Mouse (Mus musculus) left cerebral cortex, adult 18-20 months (tissue): ENCODE data around the gene Ly6g6d. TPM values are rescaled to one million over a fixed set of nuclear protein-coding genes. Genes with fewer than 3 reads are reported as not detected.

ENCODE experiments used
- DNase-seq, 2 experiments: peaks; one replicate each; pipeline ENCODE4 v3.0.0; 2021 to 2022; ENCODE audit warnings: low spot score in 2 of 2, mixed read lengths in 1 of 2
- total RNA-seq, 2 experiments: library from RNA; stranded (reverse); gene quantifications; 2 replicates each; pipeline ENCODE4 v1.2.3; 2021

Ly6g6d gene
- total RNA-seq, 2 experiments from 2014 or later: 0.70 to 1.0 TPM

DNA sequence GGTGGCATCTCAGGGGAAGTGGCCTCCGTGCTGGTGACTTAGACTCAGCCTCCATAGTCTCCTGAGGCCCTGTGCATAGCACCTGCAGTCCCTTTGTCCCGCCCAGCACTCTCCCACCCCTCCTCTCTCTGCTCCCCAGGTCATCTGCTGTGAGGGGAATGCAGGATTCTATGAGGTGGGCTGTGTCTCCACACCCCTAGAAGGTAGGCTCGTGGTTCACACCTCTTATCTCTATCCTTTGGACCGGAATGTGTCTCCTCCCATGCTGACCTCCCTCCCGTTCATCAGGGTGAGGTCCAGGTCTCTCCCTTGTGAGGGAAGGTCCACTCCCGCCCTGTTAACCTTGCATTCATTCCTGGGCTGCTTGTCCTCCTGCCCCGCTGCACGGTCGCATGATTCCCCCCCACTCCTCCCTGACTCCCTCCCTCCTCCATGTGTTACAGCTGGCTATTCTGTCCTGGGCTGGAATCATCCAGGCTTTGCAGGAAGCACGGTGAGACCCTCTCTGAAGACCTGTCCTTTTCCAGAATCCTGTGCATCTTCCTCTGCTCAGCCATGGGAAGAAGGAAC, 22.4 kb upstream of the Ly6g6d start:
- DNase-seq: no peak

DNA sequence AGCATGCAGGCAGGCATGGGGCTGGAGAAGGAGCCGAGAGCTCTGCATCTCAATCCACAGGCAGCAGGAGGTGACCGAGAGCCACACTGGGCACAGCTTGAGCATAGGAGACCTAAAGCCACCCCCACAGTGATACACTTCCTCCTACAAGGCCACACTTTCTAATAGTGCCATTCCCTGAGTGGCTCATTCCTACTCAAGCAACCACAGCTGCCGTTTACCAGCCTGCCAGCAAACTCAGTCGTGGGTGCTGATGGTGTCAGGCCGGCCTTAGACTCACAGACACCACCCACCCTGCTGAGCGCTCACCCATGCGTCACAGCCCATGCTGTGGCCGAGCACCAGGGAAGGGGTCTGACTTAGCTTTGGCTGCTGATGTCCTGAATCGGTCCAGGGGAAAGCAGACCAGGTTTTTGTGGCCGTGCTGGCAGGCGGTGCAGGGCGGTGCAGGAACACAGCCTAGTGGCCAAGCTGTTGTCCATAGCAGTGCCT, 19.3 kb upstream of the Ly6g6d start:
- DNase-seq: peak; percentile 57 to 71

DNA sequence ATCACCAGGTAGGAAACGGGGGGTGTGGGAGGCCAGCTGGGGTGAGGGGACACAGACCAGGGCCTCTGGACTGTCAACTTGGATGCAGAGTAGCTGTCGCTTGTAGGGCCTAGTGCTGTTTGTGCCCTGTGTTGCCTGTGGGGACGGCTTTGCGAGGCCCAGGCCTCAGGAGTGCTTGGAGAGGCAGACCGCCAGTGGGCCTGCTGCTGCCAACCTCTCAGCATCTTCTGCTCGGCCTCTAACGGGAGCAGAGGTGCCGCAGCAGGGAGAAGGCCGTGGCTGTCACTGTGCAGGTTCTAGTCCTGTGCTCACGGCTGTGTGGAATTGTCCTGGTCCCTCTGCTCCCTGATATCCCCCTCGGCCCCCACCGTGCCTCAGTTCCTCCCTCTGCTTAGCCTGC, 18.7 kb upstream of the Ly6g6d start:
- DNase-seq: no peak

DNA sequence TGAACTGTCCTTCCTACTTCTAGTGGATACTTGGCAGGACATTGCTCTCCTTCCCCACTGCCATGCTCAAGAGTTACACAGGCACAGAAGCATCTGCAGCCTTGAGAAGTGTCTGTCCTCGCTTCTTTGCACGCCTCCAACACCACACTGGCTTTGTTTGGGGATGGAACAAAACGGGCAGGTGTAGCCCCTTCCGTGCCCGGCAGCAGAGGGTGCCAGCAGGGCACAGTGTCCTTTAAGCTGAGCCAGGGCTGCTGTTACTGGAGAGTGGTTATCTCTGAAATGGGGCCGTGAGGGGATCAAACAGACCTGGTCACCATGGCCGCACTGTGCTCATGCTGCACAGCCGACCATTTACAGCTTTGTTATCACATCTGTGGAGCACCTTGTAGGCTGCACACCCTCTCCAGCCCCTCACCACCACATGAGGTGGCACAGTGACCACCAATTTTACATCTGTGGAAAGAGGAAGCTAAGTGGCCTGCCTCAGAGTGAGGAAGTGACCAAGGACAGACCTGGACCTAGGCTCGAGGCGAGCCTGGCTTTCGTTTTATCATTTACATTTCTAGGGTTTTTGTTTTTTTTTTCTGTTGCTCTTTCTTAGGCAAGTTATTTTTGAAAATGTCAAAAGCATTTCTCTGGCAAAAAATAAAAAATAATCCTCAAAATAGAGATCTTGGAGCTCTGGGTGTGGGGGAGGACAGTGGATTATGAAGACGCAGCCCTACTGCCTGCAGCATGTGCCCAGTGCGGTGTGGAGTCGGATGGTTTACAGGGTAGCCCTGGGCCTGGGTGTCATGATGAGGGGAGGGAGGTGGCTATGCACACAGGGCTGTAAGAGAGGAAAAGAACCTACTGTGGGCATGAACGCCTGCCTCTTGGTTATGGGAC, 16.9 kb upstream of the Ly6g6d start:
- DNase-seq: no peak

DNA sequence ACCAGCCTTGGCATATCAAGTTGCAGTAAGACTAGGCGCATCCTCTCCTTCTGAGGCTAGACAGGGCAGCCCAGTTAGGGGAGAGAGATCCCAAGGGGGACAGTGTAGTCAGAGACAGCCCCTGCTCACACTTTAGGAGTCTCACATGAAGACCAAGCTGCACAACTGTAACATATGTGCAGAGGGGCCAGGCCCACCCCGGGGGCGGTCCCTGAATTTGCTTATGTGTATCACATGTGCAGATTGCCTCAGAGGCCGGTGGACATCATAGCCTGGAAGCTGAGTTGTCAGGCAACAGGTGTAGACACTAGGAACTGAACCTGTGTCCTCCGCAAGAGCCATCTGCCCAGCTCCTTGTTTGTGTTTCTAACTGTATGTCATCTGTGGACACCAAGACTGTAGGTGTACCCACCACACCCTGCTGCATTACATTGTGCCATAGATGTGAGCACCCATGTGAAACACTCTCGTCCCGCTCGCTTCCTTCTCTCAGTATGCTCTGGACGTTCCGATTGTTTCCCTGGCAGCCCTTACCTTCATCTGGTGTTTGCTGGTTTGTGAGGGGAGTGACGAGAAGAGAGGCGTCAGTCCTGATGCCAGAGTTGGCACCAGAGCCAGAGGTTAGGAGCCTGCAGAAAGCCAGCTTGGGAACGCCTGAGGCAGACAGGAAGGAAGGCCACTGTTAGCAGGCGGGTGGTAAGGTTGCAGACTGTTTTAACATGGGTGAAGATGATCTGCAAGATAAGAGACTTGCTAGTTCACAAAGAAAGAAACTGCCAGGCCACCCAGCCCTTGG, 14.7 kb upstream of the Ly6g6d start:
- no peak for DNase-seq

DNA sequence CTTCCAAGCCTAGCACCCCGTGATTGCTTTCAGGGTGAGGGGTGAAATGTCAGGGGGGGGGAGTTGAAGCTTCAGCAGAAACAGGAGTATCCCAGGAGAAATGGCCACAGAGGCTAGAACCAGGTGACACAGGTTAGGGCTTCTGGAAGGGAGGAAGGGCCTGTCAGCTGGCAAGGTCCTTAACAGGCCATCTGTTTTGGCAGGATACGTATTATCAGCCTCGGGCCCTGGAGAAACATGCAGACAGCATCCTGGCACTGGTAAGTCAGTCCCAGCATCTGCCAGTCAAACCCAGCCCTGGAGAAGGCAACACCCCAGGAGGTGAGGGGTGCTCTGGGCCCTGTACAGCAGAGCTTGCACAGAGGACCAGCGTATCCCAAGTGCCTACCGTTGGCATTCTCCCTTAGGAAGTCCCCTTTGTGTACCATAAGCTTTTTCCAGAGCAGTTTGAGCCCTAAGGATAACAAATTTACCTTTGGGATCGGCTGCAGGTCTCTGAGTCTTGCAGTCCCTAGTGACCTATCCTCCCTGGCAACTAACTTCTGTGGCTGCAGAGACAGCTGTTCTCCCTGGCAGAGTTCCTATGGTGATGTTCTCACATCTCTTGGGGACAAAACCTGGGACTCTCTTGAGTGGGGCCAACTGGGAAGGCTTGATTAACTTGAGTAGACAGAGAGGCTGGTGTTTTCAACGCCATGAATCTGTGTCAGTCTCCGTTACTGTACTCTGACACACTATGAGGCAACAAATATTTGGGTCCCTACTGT, 12.5 kb upstream of the Ly6g6d start:
- DNase-seq: no peak

DNA sequence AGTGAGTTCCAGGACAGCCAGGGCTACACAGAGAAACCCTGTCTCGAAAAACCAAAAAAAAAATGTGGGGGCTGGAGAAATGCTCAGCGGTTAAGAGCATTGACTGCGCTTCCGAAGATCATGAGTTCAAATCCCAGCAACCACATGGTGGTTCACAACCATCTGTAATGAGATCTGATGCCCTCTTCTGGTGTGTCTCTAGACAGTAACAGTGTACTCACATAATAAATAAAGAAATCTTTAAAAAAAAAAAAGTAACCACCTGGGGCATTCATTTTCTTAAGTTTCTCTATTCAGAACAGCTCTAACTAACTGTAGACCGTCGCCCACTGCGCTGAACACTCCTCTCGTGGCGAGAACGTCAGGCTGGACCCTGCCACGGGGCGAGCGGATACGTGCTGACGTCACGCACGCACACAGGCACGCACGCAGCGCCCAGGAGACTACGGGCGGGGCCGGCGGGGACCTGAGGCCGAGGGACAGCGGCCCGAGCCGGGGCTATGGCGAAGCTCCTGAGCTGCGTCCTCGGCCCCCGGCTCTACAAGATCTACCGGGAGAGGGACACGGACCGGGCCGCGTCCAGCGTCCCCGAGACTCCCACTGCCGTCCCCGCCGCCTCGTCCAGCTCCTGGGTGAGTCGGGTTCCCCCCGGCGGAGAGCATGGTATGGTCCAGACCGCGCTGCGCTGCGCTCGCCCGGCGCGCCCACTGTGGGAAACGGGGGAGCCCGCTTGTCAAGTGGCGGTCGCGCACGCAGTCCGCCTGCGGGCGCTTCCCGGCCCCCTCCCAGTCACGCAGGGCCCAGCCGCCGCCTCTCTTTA, 11.2 kb upstream of the Ly6g6d start, which contains the start of gene Abhd16a:
Gene Abhd16a, plus strand, starts transcription at position 439 of the 820 bp plus-strand sequence.
- DNase-seq: peak; percentile 92 to 96

DNA sequence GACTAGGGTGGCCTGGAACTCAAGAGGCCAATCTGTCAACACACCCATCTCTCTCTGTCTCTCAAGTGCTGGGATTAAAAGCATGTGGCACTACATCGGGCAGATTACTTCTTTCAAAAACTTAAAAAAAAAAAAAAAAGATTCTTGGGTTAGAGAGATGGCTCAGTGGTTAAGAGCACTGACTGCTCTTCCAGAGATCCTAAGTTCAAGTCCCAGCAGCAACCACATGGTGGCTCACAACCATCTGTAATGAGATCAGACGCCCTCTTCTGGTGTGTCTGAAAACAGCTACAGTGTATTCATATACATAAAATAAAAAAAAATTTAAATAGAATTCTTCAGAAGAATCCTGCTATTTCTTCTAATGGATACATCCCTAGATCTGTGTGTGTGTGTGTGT, 10.3 kb upstream of the Ly6g6d start:
- DNase-seq: no peak

DNA sequence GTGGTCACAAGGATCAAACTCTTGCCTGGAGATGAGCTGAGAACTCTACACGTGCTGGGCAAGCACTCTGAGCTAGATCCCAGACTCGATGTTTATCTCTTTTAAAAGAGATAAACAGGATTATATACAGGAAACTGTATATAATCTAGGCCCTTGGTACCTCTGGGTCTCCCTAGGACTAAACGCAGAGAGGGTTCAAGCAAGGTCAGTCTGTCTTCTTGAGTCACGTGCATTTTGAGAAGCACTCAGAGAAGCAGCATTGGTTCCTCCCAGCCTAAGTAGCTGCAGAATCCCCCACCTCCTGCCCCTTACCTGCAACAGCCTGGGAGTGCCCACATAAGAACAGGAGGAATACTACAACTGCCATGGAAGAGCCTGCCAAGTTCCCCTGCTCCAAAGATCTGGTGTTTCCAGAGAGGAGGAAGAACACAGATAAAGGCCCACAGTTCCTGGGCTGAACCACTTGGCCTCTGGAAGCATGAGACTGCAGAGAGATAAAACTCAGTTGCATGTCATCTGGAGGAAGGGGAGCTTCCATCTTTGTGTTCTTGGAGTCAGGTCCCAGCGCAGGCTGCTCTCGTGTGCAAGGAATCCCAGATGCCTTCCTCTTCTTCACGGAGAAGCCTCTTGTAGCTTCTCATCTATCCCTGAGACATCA, 7.5 kb upstream of the Ly6g6d start, which contains the start of gene Ly6g6f:
Gene Ly6g6f, minus strand, starts transcription at position 403 of the 658 bp plus-strand sequence.
- no peak for DNase-seq

DNA sequence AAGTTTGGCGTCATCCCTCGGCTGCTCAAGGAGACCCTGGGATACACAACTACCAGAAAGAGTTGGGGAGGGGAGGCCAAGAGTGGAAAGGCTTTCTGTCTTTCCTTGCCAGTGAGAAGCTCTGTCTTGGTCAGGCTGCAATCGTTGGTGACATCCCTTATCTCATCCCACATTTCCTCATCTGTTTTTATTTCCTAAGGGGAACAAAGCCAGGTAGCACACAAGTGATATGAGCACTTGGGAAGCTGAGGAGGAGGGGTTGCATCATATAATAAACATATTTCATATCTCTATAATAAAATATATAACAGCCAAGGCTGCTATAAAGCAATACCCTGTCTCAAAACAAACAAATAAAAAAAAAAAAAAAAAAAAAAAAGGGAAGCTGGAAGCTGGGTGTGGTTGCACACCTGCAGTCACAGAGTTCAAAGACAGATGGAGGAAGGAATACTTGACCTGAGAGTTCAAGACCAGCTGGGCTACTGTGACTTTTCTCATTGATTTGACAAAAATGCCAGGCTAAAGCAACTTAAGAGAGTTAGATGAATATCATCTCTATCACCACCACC, 6.1 kb upstream of the Ly6g6d start:
- DNase-seq: no peak

DNA sequence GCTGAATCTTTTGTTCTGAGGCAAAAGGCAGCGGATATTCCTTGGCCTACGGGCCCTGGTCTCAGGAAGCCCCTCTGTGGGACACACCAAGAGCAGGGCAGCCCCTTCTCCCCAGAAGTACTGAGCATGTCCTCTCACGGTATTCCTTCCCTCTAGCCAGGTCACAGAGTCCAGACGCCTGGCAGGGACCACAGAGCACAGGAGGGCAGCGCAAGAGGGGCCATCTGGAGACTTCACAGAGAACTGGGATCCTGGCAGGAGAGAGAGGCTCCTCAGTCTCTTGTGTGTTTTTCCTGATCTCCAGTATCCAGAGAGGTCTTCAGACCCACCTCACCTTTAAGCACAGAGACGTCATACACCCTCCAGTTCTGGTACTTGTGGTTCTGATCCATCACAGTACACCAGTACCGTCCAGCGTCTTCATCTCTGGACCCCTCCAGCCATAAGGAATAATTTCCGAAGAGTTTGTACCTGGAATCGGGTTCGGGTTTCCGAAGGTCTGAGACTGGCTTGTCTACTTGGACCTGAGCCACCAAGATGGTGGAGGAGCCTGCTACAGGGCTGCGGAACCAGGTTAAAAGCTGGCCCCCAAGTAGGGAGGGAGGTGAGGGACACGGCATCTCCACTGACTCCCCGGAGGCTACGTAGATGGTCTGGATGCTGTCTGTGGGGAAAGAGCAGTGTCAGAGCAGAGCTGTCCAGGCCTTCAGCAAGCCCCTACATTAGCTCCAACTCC, 5.1 kb upstream of the Ly6g6d start:
- no peak for DNase-seq

DNA sequence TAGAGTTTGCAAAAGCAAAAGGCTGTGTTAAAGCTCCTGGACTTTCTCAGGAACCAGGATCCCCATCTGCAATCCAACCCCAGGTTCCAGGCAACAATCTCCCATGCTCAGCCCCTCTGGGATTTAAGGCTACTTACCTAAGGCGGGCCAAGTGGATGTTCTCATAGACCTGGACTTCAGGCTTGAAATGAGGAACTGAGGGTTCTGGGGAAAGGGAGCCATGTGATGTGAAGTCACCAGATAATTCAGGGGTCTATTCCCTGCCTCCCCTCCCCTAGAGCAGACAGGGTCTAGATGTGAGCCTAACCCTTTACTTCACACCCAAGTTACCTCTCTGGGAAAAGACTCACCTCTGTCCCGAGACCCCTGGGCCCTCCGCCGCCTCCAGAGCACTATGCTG, 2.8 kb upstream of the Ly6g6d start:
- DNase-seq: no peak

DNA sequence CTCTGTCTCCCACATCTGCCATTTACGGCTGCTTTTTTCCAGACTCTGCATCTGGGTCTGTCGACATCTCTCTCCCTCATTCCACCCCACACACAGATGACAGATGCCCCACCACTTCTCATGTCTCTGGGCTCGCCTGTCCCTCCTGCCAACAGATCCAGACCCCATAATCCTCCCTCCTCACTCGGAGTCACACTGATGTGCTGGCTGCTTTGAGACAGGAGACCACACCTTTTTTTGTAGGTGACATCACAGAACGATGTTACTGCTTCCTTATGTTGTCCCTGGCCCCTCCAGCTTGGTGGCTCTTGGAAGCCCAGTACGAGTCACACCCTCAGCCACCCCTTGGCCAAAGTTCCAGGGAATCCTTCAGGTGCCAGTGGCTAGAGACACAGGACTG, 2.4 kb upstream of the Ly6g6d start:
- DNase-seq: no peak

DNA sequence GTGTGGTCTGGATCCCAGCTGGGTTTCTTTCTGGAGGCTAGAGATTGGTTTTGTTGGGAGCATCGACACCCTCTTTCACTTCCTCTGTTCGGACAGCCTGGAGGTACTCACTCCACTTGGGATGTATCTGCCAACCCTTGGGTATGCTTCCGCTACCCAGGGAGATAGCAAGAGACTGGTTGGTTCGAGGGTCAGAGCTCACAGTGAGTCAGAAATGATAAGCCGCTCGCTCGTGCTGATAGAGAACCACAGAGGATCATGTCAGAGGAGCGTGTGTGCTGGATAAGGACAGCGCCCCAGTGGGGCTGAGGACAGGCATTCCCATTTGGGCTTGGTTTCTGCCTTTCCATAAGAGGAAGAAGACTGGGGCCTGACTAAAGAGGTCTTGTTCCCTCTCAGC, 1.9 kb upstream of the Ly6g6d start:
- DNase-seq: no peak

DNA sequence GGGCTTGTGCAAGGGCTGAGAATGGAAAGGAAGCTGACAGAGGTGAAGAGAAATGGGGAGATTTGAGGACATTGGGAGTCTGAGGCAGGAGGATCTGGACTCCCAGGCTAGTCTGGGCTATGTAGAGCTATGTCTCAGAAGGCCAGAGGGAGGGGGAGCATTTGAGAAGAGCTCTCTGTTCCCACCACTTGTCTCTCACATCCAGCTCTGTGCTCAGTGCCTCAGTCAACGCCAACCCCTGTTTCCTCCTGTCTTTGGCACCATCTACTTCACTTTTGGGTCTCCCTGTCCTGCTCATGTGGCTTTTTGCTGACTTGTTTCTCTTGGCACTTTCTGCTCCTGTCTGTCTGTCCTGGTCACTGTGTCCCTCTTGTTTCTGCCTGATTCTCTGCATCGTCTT, 580 bp downstream of the Ly6g6d start:
- DNase-seq: no peak

DNA sequence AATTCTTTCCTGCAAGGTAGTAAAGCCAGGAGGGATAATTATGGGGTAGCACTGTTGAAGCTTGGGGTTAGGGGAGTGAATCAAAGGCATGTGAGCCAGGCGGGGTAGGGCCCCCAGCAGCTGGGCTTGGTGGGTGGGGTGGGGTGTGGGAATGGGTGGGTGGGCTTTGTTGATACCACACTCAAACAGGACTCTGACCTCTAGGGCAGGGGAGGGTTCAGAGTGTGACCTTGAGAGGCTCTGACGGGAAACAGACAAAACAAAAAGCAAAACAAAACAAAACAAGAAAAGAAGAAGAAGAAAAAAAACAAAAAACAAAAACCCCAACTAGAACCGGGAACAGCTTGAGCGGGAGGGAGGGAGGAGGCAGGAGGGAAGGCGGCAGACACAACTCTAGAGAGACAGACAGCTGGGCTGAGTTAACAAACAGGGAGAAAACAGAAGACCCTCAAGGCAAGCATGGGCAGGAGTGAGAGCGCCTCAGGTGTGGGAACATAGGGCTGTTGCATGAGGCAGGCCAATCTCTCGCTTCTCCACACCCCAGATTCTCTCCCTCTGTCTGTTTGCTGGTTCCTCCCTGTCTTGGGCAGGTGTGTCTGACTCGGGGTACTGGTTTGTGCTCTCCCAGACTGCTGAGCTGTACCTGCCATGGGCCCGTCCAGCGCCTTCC, 1.2 kb downstream of the Ly6g6d start, which contains the start of gene Ly6g6e:
Gene Ly6g6e, plus strand, starts transcription at position 396 of the 670 bp plus-strand sequence.
- DNase-seq: no peak

DNA sequence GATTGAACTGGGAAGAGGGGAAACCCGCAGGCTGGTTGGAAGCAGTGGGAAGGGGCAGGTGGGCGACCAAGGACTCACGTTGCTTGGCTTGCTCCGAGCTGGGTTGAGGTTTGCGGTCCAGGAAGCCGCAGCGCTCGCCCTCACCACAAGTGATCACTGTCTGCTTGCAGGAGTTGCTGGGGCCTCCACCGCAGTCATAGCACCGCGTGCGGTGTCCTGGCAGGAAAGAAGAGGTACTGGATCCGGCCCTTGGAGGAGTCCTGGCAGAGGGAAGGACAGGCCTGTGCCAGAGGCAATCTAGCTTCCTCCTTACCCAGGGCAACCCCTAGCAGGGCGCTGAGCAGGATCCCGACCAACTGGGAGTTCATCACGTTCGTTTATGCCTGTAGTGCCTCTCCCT, 3.8 kb downstream of the Ly6g6d start:
- no peak for DNase-seq

DNA sequence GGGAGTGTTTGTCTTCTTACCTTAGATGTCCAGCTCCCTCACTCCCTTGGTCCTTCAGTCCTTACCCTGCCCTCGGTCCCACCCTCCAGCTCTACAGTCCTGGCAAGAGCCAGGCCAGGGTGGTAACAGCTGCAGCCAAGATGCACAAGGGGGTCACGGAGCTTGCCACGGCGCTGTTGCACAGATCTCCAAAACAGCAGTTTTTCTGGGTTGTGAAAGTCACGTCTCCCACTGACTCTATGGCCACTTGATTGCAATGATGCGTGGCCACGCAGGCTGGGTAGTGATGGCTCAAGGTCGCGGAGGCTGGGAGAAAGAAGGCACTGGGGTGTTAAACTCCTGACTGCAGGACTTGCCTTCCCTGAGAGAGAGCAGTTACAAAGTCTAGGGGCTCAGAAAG, 6.4 kb downstream of the Ly6g6d start:
- DNase-seq: no peak
